Comparison of ENCODE assay signal across 14 mouse cellular contexts in the genomic region with DNA sequence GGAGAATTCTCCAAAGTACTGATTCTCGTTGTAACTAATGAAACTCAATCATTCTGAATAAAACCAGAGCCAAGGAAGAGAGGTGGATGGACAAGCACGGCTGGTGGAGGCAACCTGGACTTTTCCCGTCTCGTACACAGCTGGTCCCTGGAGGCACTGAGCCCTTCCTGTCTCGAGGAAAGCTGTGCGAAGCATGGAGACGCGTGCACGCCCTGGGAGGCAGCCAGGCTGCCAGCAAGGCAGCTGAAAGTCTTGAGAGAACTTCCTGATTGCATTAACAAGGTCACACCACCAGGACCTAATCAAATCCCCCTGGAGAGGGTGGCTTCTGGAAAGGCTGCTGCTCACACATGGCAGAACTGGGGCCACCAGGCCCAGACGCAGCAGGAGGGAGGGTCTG. TPM values are rescaled to one million over a fixed set of nuclear protein-coding genes. Genes with fewer than 3 reads are reported as not detected.
DNase-seq lines count a peak whose midpoint lies in the region; ATAC-seq lines count a peak whose summit lies in the region.
"Had no signal": no experiment of that assay in that cellular context is flagged by ENCODE, and none has a peak within 500 bp of the region (broad histone marks: within the 10 kb centered on the region; RNA-seq: fewer than 3 reads in every experiment).

No protein-coding gene starts in this region.

- peak; percentile 16 for DNase-seq in heart, adult 8-10 months (ENCODE audit: low spot score)
- no peak for DNase-seq in heart, postnatal 25 days (ENCODE audit: low spot score)
- DNase-seq in MN1 (ENCODE audit: low spot score) = peak; percentile 91
- DNase-seq in embryonic facial prominence, embryonic 11.5 days (ENCODE audit: low spot score) = peak; percentile 40
- no peak for DNase-seq in frontal cortex, postnatal 14 days (ENCODE audit: low spot score in 2 of 2)
- no peak for DNase-seq in layer of hippocampus, adult 8-10 months (ENCODE audit: low spot score in 2 of 2)
- DNase-seq: adrenal gland, adult 8-10 months; retina, postnatal 1 day; thymus, postnatal 4 days had no signal

- H3K9ac ChIP-seq in embryonic facial prominence, embryonic 11.5 days (replicated peaks; ENCODE audit: low read length) = no peak overlapping the region
- no peak overlapping the region for H3K9ac ChIP-seq in intestine, embryonic 15.5 days
- H3K9ac ChIP-seq: hindbrain, embryonic 14.5 days; neural tube, embryonic 12.5 days had no signal

- no peaks in the 10 kb centered on the region for H3K27me3 ChIP-seq in embryonic facial prominence, embryonic 11.5 days (ENCODE audit: control insufficient read depth, insufficient read depth, low read length)
- peaks cover 8% of the 10 kb centered on the region; the same call in 1 of the 2 replicates for H3K27me3 ChIP-seq in intestine, embryonic 15.5 days (replicated peaks)
- H3K27me3 ChIP-seq: neural tube, embryonic 12.5 days had no signal

- intact Hi-C loops in heart, postnatal 25 days (cut with DNase I) = no loop called here

- no peaks in the 10 kb centered on the region for H3K9me3 ChIP-seq in embryonic facial prominence, embryonic 11.5 days (replicated peaks; ENCODE audit: control insufficient read depth, low read length)
- H3K9me3 ChIP-seq in intestine, embryonic 15.5 days = no peaks in the 10 kb centered on the region
- H3K9me3 ChIP-seq: neural tube, embryonic 12.5 days had no signal

- no peak overlapping the region for H3K4me3 ChIP-seq in embryonic facial prominence, embryonic 11.5 days (ENCODE audit: low read depth, low read length)
- no peak overlapping the region for H3K4me3 ChIP-seq in intestine, embryonic 15.5 days (replicated peaks)
- H3K4me3 ChIP-seq: neural tube, embryonic 12.5 days had no signal

- ATAC-seq in embryonic facial prominence, embryonic 11.5 days (replicated peaks; ENCODE audit: insufficient number of reproducible peaks, low FRiP score, low TSS enrichment, low read depth) = no peak
- 0 out of 2 replicates have a peak, but pooled peaks have one; percentile 42 for ATAC-seq in intestine, embryonic 15.5 days
- ATAC-seq: midbrain, embryonic 16.5 days had no signal

- H3K4me2 ChIP-seq in embryonic facial prominence, embryonic 11.5 days (ENCODE audit: low read depth, low read length) = no peak overlapping the region
- no peak overlapping the region for H3K4me2 ChIP-seq in intestine, embryonic 15.5 days (replicated peaks)
- H3K4me2 ChIP-seq: hindbrain, embryonic 14.5 days; neural tube, embryonic 12.5 days had no signal

- 24% methylated on average over 10 of the region's 10 CpGs for WGBS in embryonic facial prominence, embryonic 11.5 days
- 29% methylated on average over 10 of the region's 10 CpGs for WGBS in intestine, embryonic 15.5 days

- H3K36me3 ChIP-seq in embryonic facial prominence, embryonic 11.5 days (replicated peaks; ENCODE audit: control insufficient read depth, insufficient read depth, low read depth, low read length) = no peaks in the 10 kb centered on the region
- no peaks in the 10 kb centered on the region for H3K36me3 ChIP-seq in intestine, embryonic 15.5 days
- H3K36me3 ChIP-seq: neural tube, embryonic 12.5 days had no signal

- no peaks in the 10 kb centered on the region for H3K4me1 ChIP-seq in embryonic facial prominence, embryonic 11.5 days (ENCODE audit: control insufficient read depth, insufficient read depth, low read length)
- H3K4me1 ChIP-seq in intestine, embryonic 15.5 days (replicated peaks) = peaks cover 3% of the 10 kb centered on the region; the same call in 1 of the 2 replicates

- H3K27ac ChIP-seq in embryonic facial prominence, embryonic 11.5 days (replicated peaks; ENCODE audit: low read depth, low read length) = no peak overlapping the region
- no peak overlapping the region for H3K27ac ChIP-seq in intestine, embryonic 15.5 days
- H3K27ac ChIP-seq: hindbrain, embryonic 14.5 days; macrophage; neural tube, embryonic 12.5 days had no signal

RNA-seq across cellular contexts. Expression of a gene that starts 43.3 kb away (rescaled TPM):
- total RNA-seq in heart, adult 8-10 months (2022) = 10 to 100 TPM; 19.4 to 20.7 (median 19.8) TPM
- total RNA-seq in heart, postnatal 25 days (2021) = 10 to 100 TPM; 22.0 to 24.7 TPM
- 53.3 and 54.3 TPM in 2 replicates for polyA plus RNA-seq in embryonic facial prominence, embryonic 11.5 days (2014; fragmentation: Nextera tagmentation; extraction: Ambion mirVana)
- 29.4 and 29.9 TPM in 2 replicates for polyA plus RNA-seq in intestine, embryonic 15.5 days (2015; fragmentation: Nextera tagmentation; extraction: Ambion mirVana)
- total RNA-seq in layer of hippocampus, adult 8-10 months (2022) = 10 to 100 TPM; 23.1 to 26.2 (median 24.9) TPM

Comparison
In these comparisons a context has a peak if more than half of its experiments do, and no peak if none do; other contexts are left out.
1. DNase-seq: peak in heart, adult 8-10 months (single experiment), MN1 (single experiment) and embryonic facial prominence, embryonic 11.5 days (single experiment); none in heart, postnatal 25 days (single experiment), frontal cortex, postnatal 14 days (0 of 2) and layer of hippocampus, adult 8-10 months (0 of 2).